In genomic region chr7:128625382-128625781, GRCm38 (mm10) we compare ENCODE assay signal across 22 mouse cellular contexts.
"Had no signal": no experiment of that assay in that cellular context is flagged by ENCODE, and none has a peak within 500 bp of the region (broad histone marks: within the 10 kb centered on the region; RNA-seq: fewer than 3 reads in every experiment).

No protein-coding gene starts in this region.

- H3K4me2 ChIP-seq: heart, embryonic 11.5 days; heart, embryonic 13.5 days; heart, embryonic 15.5 days; hindbrain, embryonic 13.5 days; hindbrain, embryonic 15.5 days; intestine, embryonic 15.5 days; limb, embryonic 13.5 days; limb, embryonic 15.5 days; liver, embryonic 12.5 days had no signal

- H3K9me3 ChIP-seq: heart, embryonic 13.5 days; heart, embryonic 15.5 days; hindbrain, embryonic 13.5 days; hindbrain, embryonic 15.5 days; intestine, embryonic 15.5 days; limb, embryonic 13.5 days; limb, embryonic 15.5 days; liver, embryonic 12.5 days had no signal

- H3K36me3 ChIP-seq: heart, embryonic 13.5 days; heart, embryonic 15.5 days; hindbrain, embryonic 13.5 days; intestine, embryonic 15.5 days; limb, embryonic 13.5 days; limb, embryonic 15.5 days; liver, embryonic 12.5 days had no signal

- H3K27ac ChIP-seq: heart, adult 2 months; heart, embryonic 13.5 days; heart, embryonic 15.5 days; hindbrain, embryonic 13.5 days; hindbrain, embryonic 15.5 days; hindbrain, postnatal 0 days; intestine, embryonic 15.5 days; limb, embryonic 13.5 days; limb, embryonic 15.5 days; liver, embryonic 12.5 days; liver, embryonic 14.5 days had no signal

- H3K9ac ChIP-seq: heart, embryonic 13.5 days; heart, embryonic 15.5 days; hindbrain, embryonic 13.5 days; hindbrain, embryonic 15.5 days; intestine, embryonic 15.5 days; limb, embryonic 13.5 days; limb, embryonic 15.5 days; liver, embryonic 12.5 days; liver, embryonic 14.5 days had no signal

- H3K27me3 ChIP-seq: heart, embryonic 13.5 days; heart, embryonic 15.5 days; hindbrain, embryonic 13.5 days; hindbrain, embryonic 15.5 days; intestine, embryonic 15.5 days; limb, embryonic 13.5 days; limb, embryonic 15.5 days; liver, embryonic 12.5 days had no signal

- H3K4me1 ChIP-seq: limb, embryonic 15.5 days had no signal

- DNase-seq: gastrocnemius, postnatal 14 days; gastrocnemius, postnatal 36 days; heart, adult 2 months; heart, postnatal 14 days; heart, postnatal 36 days; kidney, adult 11 months; kidney, adult 8-10 months; kidney, postnatal 10 days; kidney, postnatal 25 days; layer of hippocampus, postnatal 36 days; left cerebral cortex, postnatal 4 days had no signal

- ATAC-seq: hindbrain, postnatal 0 days; intestine, embryonic 15.5 days; liver, embryonic 12.5 days had no signal

- H3K4me3 ChIP-seq: heart, adult 2 months; heart, embryonic 13.5 days; heart, embryonic 15.5 days; hindbrain, embryonic 13.5 days; hindbrain, embryonic 15.5 days; intestine, embryonic 15.5 days; limb, embryonic 13.5 days; limb, embryonic 15.5 days; liver, embryonic 12.5 days had no signal
